Mouse (Mus musculus) bone marrow, adult 2 months (tissue): ENCODE results near the gene Amigo1.

Experiments
- CTCF ChIP-seq: fragments of 200-500 bp; IDR thresholded peaks from 2 replicates; pipeline ENCODE4 v1.5.1; 2011; ENCODE audit warnings: low read length, control low read depth; ENCODE audit not compliant: control insufficient read depth, insufficient read depth
- POLR2A ChIP-seq: fragments of 200-500 bp; IDR thresholded peaks from 2 replicates; pipeline ENCODE4 v1.6.1; 2011; ENCODE audit warnings: low read depth, mild to moderate bottlenecking, control low read depth, low read length, borderline replicate concordance; ENCODE audit not compliant: control insufficient read depth

- peak; percentile 98 for TF ChIP-seq CTCF
- TF ChIP-seq POLR2A = no peak
These were observed 38.5 kb upstream of the Amigo1 start for GRCm38 (mm10) chr3:108147386-108148235.
